Mouse (Mus musculus): Measurements from ENCODE around the gene Ackr1.

GRCm38 (mm10) chr1:173350372-173350957, 16.9 kb upstream of the Ackr1 start, which contains the start of gene Aim2:
- TF ChIP-seq CTCF (IDR thresholded peaks at IDR 0.05; ENCODE audit: extremely low read depth, insufficient read length, insufficient replicate concordance, low read depth, low read length) (no peak), POLR2A (IDR thresholded peaks at IDR 0.05; ENCODE audit: low read depth, low read length) (no peak)
